Mouse (Mus musculus) hindbrain, postnatal 0 days (tissue): Measurements from ENCODE around the gene Lyg2. TPM values are rescaled to one million over a fixed set of nuclear protein-coding genes. Genes with fewer than 3 reads are reported as not detected.

ENCODE experiments used
- ATAC-seq: fragments of 200-750 bp; cut with Nextera tagmentation; 2 replicates; pipeline ENCODE4 v1.8.0; 2017; ENCODE audit warnings: mild to moderate bottlenecking, moderate TSS enrichment, moderate library complexity
- DNase-seq: peaks from one replicate; pipeline ENCODE4 v3.0.0-alpha.2; 2015; ENCODE audit warnings: low spot score
- H3K27ac ChIP-seq: fragments of 300-500 bp; sonication (generic); 2 replicates; pipeline ENCODE4 v1.5.1; 2014; ENCODE audit warnings: mild to moderate bottlenecking
- H3K27me3 ChIP-seq: fragments of 300-500 bp; sonication (generic); 2 replicates; pipeline ENCODE4 v1.6.1; 2014; ENCODE audit warnings: low read length, mixed read lengths; ENCODE audit not compliant: insufficient read depth
- H3K36me3 ChIP-seq: fragments of 300-500 bp; sonication (generic); 2 replicates; pipeline ENCODE4 v1.6.1; 2014; ENCODE audit warnings: low read length, mixed read lengths; ENCODE audit not compliant: insufficient read depth
- H3K4me1 ChIP-seq: fragments of 300-500 bp; sonication (generic); 2 replicates; pipeline ENCODE4 v1.6.1; 2014; ENCODE audit warnings: antibody characterized with exemption, low read length, mixed read lengths; ENCODE audit not compliant: insufficient read depth
- H3K4me2 ChIP-seq: fragments of 300-500 bp; sonication (generic); 2 replicates; pipeline ENCODE4 v1.6.1; 2014; ENCODE audit warnings: low read depth, mild to moderate bottlenecking, low read length, moderate library complexity, mixed read lengths
- H3K4me3 ChIP-seq: fragments of 300-500 bp; sonication (generic); 2 replicates; pipeline ENCODE4 v1.5.1; 2014; ENCODE audit warnings: low read length
- H3K9ac ChIP-seq: fragments of 300-500 bp; sonication (generic); replicated peaks from 2 replicates; pipeline ENCODE4 v1.6.1; 2014; ENCODE audit warnings: mild to moderate bottlenecking, low read length, moderate library complexity, mixed read lengths
- H3K9me3 ChIP-seq: fragments of 300-500 bp; sonication (generic); 2 replicates; pipeline ENCODE4 v1.6.1; 2016; ENCODE audit warnings: low read length, mixed read lengths
- CTCF ChIP-seq: IDR thresholded peaks from 2 replicates; pipeline ENCODE4 v1.5.1; 2016; ENCODE audit warnings: antibody characterized with exemption, control low read depth, low read depth
- WGBS: fragments of 180-500 bp; shearing (Covaris S2); extraction: QIAGEN DNeasy Blood & Tissue Kit; methylation state at CpG from one replicate; pipeline ENCODE4 v1.1.7; 2014; 5-methylcytosine and 5-hydroxymethylcytosine counted together
- polyA plus RNA-seq: library from polyadenylated mRNA; unstranded; fragments of >200 nt; fragmentation: Nextera tagmentation; extraction: Ambion mirVana; gene quantifications from 2 replicates; pipeline ENCODE4 v1.2.1, GENCODE M21; 2015
- total RNA-seq: library from RNA; depleted of rRNA; stranded (reverse); fragments of >200 nt; gene quantifications from 2 replicates; pipeline ENCODE4 v1.2.3, GENCODE M21; 2014

Lyg2 gene
- total and polyA plus RNA-seq, 2 experiments from 2014 or later = not detected

DNA sequence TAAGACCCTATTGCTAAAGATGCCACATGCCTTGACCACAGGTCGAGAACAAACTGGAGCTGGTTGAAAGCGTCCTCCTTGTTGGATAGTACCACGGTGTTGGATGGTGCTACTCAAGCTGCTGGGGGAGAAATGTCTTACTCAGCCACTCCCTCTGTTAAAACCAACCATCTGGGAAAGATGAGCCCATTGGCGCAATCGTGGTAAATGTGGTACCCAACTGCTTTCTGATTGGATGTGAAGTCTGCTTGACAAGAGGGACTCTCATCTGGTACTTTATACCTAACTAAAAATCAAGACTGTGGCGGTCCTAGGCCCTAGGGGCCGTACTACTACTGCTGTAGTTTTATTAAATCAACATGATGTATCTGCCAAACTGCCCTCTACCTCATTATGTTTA, 27.1 kb downstream of the Lyg2 start:
- no peaks in the 10 kb centered on the region for H3K9me3 ChIP-seq
- no peak for DNase-seq

DNA sequence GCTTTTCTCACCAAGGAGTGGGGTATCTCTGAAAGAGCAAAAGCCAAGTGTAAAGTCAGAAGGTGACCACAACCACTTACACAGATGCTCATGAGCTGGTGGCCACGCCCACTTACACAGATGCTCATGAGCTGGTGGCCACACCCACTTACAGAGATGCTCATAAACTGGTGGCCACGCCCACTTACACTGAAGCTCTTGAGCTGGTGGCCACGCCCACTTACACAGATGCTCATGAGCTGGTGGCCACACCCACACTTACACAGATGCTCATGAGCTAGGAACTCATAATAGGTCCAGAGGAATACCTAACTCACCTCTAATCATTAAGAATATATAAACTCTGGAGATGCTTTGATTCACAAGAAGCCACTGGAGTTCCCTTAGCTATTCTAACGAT, 31.8 kb downstream of the Lyg2 start:
- no peak overlapping the region for H3K4me3 ChIP-seq
- no peaks in the 10 kb centered on the region for H3K9me3 ChIP-seq
- no peak for TF ChIP-seq CTCF
- no peak overlapping the region for H3K4me2 ChIP-seq
- no peak overlapping the region for H3K9ac ChIP-seq
- no peak for DNase-seq
- peaks cover 5% of the 10 kb centered on the region; the same call in 1 of the 2 replicates for H3K4me1 ChIP-seq
- no peak overlapping the region for H3K27ac ChIP-seq
- H3K27me3 ChIP-seq = no peaks in the 10 kb centered on the region
- 81% methylated on average over 4 of the region's 4 CpGs for WGBS
- H3K36me3 ChIP-seq = peaks cover 5% of the 10 kb centered on the region; the same call in 1 of the 2 replicates
- ATAC-seq = no peak

More for the DNA sequence above, 27.1 kb downstream of the Lyg2 start:
- peak overlapping the region; percentile 93 for H3K4me2 ChIP-seq
- H3K9ac ChIP-seq = peak overlapping the region; percentile 55; the same call in 1 of the 2 replicates
- no peak overlapping the region for H3K27ac ChIP-seq
- TF ChIP-seq CTCF = no peak
- 89% methylated on average over 7 of the region's 7 CpGs for WGBS
- H3K4me3 ChIP-seq = peak overlapping the region; percentile 68
- H3K27me3 ChIP-seq = no peaks in the 10 kb centered on the region
- peaks cover 18% of the 10 kb centered on the region; the same call in 1 of the 2 replicates for H3K4me1 ChIP-seq
- H3K36me3 ChIP-seq = peaks cover 1% of the 10 kb centered on the region; the same call in 1 of the 2 replicates
- no peak for ATAC-seq

DNA sequence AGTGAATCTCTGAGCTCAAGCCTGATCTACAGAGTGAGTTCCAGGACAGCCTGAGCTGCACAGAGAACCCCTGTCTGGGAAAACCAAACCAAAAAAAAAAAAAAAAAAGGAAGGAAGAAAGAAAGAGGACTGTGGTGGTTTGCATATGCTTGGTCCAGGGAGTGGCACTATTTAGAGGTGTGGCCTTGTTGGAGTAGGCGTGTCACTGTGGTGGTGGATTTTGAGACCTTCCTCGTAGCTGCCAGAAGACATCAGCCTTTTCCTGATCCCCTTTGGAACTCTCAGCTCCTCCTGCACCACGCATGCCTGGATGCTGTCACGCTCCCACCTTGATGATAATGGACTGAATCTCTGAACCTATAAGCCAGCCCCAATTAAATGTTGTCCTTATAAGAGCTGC, 32.9 kb downstream of the Lyg2 start:
- Histone ChIP-seq H3K36me3 (peaks cover 12% of the 10 kb centered on the region; the same call in 1 of the 2 replicates), H3K4me3 (no peak overlapping the region), H3K27me3 (no peaks in the 10 kb centered on the region), H3K4me1 (no peaks in the 10 kb centered on the region), H3K27ac (no peak overlapping the region), H3K4me2 (no peak overlapping the region), H3K9me3 (no peaks in the 10 kb centered on the region), H3K9ac (no peak overlapping the region)
- DNase-seq (no peak), ATAC-seq (no peak)
- no peak for TF ChIP-seq CTCF
- WGBS = 93% methylated on average over 4 of the region's 4 CpGs

DNA sequence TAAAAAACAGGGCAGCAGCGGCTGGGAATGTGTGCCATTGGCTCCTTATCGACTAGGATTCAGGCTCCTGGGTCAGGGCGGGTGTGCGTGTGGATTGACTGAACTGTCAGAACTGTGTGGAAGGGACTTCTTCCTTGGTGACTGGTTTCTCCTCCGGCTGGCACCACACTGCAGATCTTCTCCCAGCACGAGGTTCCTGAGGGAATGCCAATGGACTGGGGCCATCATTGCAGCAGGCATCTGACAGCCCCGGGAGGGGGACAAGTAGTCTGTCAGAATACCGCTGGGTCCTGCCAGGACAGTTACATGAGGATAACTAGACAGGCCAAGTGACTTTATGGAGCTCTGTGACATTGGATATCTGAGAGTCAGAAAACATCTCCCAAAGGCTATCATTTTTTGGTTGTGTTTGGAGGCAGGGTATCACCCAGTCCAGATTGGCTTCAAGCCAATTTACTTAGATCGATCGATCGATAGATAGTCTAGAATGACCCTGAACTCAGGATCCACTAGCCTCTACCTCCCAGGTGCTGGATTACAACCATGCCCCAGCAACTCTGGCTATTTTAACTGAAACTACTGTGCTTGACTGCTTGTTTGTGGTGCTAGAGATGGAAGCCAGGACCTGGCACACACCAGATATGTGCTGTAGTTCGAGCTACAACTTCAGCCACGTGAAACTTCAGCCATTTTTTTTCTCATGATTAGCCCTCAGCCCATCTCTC, 38.4 kb downstream of the Lyg2 start:
- H3K27ac ChIP-seq = no peak overlapping the region
- TF ChIP-seq CTCF = no peak
- WGBS = 94% methylated on average over 13 of the region's 13 CpGs
- peaks cover 26% of the 10 kb centered on the region; the same call in 1 of the 2 replicates for H3K36me3 ChIP-seq
- H3K4me1 ChIP-seq = peaks cover 4% of the 10 kb centered on the region; the same call in 1 of the 2 replicates
- ATAC-seq = no peak
- no peaks in the 10 kb centered on the region for H3K9me3 ChIP-seq
- no peak overlapping the region for H3K4me3 ChIP-seq
- H3K4me2 ChIP-seq = no peak overlapping the region
- DNase-seq = no peak
- H3K27me3 ChIP-seq = no peaks in the 10 kb centered on the region
- H3K9ac ChIP-seq = no peak overlapping the region

DNA sequence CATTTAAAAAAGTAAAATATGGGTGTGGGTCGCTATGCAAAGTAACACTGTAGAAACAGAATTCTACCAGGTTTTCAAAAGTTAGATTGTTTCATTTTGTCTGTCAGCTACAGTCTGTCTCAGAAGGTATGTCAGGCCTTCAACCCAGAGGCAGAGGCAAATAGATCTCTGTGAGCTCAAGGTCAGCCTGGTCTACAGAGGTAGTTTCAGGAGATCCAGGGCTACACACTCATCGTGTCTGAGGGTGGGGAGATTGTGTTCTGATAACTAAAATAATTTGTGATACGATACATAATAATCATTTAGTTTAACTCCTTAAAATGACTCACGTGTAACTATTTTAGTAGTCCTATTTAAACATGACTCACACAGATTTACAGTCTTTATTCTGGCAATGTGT, 43.1 kb downstream of the Lyg2 start:
- Histone ChIP-seq H3K4me2 (peak overlapping the region; percentile 84; the same call in 1 of the 2 replicates), H3K27me3 (no peaks in the 10 kb centered on the region), H3K4me3 (no peak overlapping the region), H3K9me3 (no peaks in the 10 kb centered on the region), H3K27ac (no peak overlapping the region), H3K4me1 (peaks cover 10% of the 10 kb centered on the region; the same call in 1 of the 2 replicates), H3K9ac (no peak overlapping the region), H3K36me3 (peaks cover 14% of the 10 kb centered on the region; the same call in 1 of the 2 replicates)
- 92% methylated on average over 4 of the region's 4 CpGs for WGBS
- DNase-seq = no peak
- no peak for TF ChIP-seq CTCF
- no peak for ATAC-seq

DNA sequence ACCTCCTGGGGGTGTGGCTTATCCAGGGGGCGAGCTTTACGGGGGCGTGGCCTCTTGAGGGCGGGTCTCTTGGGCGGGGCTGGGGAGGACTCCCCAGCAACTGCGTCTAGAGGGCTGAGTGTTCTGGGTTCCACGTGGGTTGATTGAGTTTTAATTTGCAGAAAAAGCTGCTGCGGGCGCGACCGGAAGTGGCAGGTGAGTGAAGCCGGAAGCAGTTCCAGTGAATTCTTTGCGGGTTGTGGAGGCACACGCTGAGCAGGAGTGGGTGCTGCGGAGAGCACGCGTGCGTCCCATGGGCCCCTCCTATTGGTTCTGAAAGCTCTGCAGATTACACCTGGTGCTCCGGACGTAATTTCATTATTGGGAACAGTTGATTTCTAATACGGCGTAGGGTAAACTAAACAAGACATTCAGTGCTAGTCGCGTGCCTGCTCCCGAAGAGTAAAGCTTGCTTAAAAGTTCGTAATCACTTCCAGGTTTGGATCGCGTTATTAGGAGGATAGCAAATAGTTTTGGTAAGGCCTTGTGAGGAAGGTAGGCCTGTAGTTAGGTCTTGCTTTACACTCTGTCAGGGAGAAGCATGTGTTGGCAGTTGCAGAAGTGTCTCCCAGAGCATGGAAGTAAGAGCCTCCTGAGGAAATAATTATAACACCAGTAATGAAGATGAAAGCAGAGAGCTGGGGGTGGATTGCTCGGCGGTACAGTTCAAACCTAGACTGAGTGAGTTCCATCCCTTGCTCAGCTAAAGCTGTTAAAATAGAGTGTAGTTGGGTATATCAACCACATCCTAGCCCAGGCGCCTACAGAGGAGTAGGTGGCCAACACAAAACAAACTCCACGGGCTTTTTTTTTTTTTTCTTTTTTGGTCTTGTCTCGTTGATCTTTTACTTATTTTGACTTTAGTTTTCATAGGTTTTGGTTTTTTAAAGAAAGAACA, 43.9 kb downstream of the Lyg2 start:
- Histone ChIP-seq H3K4me2 (peak overlapping the region; percentile 84), H3K9me3 (no peaks in the 10 kb centered on the region), H3K36me3 (peaks cover 14% of the 10 kb centered on the region; the same call in 1 of the 2 replicates), H3K9ac (peak overlapping the region; percentile 50), H3K27ac (peak overlapping the region; percentile 68), H3K4me1 (peaks cover 10% of the 10 kb centered on the region; the same call in 1 of the 2 replicates), H3K27me3 (no peaks in the 10 kb centered on the region), H3K4me3 (peak overlapping the region; percentile 50)
- TF ChIP-seq CTCF = no peak
- peak; percentile 87 for DNase-seq
- peak; percentile 94 for ATAC-seq
- WGBS = 7% methylated on average over 33 of the region's 33 CpGs
